Mouse (Mus musculus) hindbrain, embryonic 16.5 days (tissue): ENCODE measurements around the gene Nphp3. TPM values are rescaled to one million over a fixed set of nuclear protein-coding genes. Genes with fewer than 3 reads are reported as not detected.

Source experiments
- ATAC-seq: fragments of 200-750 bp; cut with Nextera tagmentation; 2 replicates; pipeline ENCODE4 v1.8.0; 2017; ENCODE audit warnings: moderate TSS enrichment, moderate library complexity
- H3K27ac ChIP-seq: fragments of 300-500 bp; sonication (generic); 2 replicates; pipeline ENCODE4 v1.5.1; 2014; ENCODE audit warnings: low read depth, mild to moderate bottlenecking, control low read depth, low read length, moderate library complexity
- H3K27me3 ChIP-seq: fragments of 300-500 bp; sonication (generic); replicated peaks from 2 replicates; pipeline ENCODE4 v1.6.1; 2014; ENCODE audit warnings: low read length; ENCODE audit not compliant: control insufficient read depth, insufficient read depth
- H3K36me3 ChIP-seq: fragments of 300-500 bp; sonication (generic); 2 replicates; pipeline ENCODE4 v1.6.1; 2014; ENCODE audit warnings: mild to moderate bottlenecking, low read length, moderate library complexity, mixed read lengths; ENCODE audit not compliant: control insufficient read depth, insufficient read depth
- H3K4me1 ChIP-seq: fragments of 300-500 bp; sonication (generic); 2 replicates; pipeline ENCODE4 v1.6.1; 2014; ENCODE audit warnings: low read depth, low read length; ENCODE audit not compliant: control insufficient read depth, insufficient read depth
- H3K4me2 ChIP-seq: fragments of 300-500 bp; sonication (generic); 2 replicates; pipeline ENCODE4 v1.6.1; 2014; ENCODE audit warnings: mild to moderate bottlenecking, low read length, control low read depth, moderate library complexity
- H3K4me3 ChIP-seq: fragments of 300-500 bp; sonication (generic); 2 replicates; pipeline ENCODE4 v1.5.1; 2014; ENCODE audit warnings: mild to moderate bottlenecking, low read length, control low read depth, moderate library complexity
- H3K9ac ChIP-seq: fragments of 300-500 bp; sonication (generic); 2 replicates; pipeline ENCODE4 v1.6.1; 2014; ENCODE audit warnings: low read depth, mild to moderate bottlenecking, control low read depth, low read length, moderate library complexity
- H3K9me3 ChIP-seq: fragments of 300-500 bp; sonication (generic); 2 replicates; pipeline ENCODE4 v1.6.1; 2014; ENCODE audit warnings: mild to moderate bottlenecking, low read length, moderate library complexity; ENCODE audit not compliant: control insufficient read depth
- WGBS: fragments of 180-500 bp; shearing (Covaris S2); extraction: QIAGEN DNeasy Blood & Tissue Kit; methylation state at CpG from one replicate; pipeline ENCODE4 v1.1.7; 2014; 5-methylcytosine and 5-hydroxymethylcytosine counted together
- polyA plus RNA-seq: library from polyadenylated mRNA; unstranded; fragments of >200 nt; fragmentation: Nextera tagmentation; extraction: Ambion mirVana; gene quantifications from 2 replicates; pipeline ENCODE4 v1.2.1, GENCODE M21; 2015

Nphp3 gene
- polyA plus RNA-seq, 1 experiment from 2014 or later = 4.4 TPM

DNA sequence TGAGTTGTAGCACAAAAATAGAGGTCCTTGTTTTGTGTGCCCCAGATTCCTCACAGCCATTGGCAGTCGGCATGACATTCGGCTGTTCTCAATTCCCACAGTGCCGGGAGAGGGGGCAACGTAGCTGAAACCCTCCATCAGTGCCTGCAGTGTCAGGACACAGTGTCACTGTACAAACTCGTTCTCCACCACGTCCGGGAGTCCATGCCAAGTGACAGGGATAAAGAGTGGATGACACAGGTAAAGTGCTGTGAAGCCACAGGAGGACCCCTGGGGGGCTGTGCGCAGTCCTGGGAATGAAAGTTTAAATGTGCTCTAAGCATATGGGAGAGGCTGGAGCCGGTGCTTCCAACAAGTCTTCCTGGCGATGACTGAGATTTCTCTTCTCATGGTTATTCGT lies 27.5 kb downstream of the Nphp3 start:
- no peak overlapping the region for H3K27ac ChIP-seq
- H3K9me3 ChIP-seq = peaks cover 4% of the 10 kb centered on the region; the same call in 1 of the 2 replicates
- ATAC-seq = no peak
- no peaks in the 10 kb centered on the region for H3K4me1 ChIP-seq
- no peaks in the 10 kb centered on the region for H3K27me3 ChIP-seq
- no peak overlapping the region for H3K9ac ChIP-seq
- WGBS = 90% methylated on average over 11 of the region's 11 CpGs
- H3K4me3 ChIP-seq = no peak overlapping the region
- no peak overlapping the region for H3K4me2 ChIP-seq
- peaks cover 16% of the 10 kb centered on the region for H3K36me3 ChIP-seq

DNA sequence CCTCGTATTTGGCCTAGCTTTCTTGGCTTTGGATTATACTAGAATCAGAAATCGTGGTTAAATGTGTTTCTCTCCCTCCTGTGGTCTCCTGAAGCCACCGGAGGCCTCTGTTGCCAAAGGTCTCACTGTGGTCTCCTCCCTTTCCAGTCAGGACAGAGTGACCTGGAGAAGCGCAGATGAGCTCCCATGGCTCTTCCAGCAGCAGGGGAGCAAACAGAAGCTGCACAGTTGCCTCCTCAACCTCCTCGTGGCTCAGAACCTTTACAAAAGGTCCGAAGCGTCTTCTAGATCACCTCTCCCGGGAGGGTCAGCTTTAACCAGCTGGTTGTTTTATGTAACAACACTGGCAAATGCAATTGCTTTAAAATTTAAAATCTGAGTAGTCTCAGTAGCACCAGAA lies 31.9 kb downstream of the Nphp3 start:
- Histone ChIP-seq H3K9ac (no peak overlapping the region), H3K36me3 (0 out of 2 replicates have a peak, but pooled peaks cover 4% of the 10 kb centered on the region), H3K4me2 (no peak overlapping the region), H3K27ac (no peak overlapping the region), H3K9me3 (no peaks in the 10 kb centered on the region), H3K27me3 (no peaks in the 10 kb centered on the region), H3K4me1 (no peaks in the 10 kb centered on the region), H3K4me3 (no peak overlapping the region)
- 84% methylated on average over 8 of the region's 8 CpGs for WGBS
- ATAC-seq = no peak

DNA sequence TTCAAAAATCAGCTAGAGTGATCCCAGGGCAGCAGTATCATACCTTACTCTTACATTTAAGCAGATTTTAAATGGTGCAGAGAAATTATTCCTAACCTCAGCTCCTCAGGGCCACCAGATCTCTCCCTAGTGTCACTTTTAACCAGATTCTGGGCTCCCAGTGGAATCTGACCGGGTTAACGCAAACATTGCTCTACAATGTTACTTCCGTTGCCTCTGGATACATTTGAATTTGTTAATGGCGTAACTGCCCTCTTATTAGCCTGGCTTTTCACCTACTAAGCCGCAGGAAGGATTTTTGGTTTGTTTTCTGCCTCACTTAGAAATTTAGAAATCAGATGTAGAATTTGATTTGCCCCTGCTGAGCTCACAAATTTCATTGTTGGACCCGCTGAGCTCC lies 32.4 kb downstream of the Nphp3 start:
- no peak overlapping the region for H3K27ac ChIP-seq
- 0 out of 2 replicates have a peak, but pooled peaks cover 4% of the 10 kb centered on the region for H3K36me3 ChIP-seq
- H3K4me2 ChIP-seq = no peak overlapping the region
- no peak overlapping the region for H3K9ac ChIP-seq
- H3K27me3 ChIP-seq = no peaks in the 10 kb centered on the region
- H3K4me1 ChIP-seq = no peaks in the 10 kb centered on the region
- WGBS = 71% methylated on average over 6 of the region's 6 CpGs
- no peak overlapping the region for H3K4me3 ChIP-seq
- no peak for ATAC-seq
- H3K9me3 ChIP-seq = no peaks in the 10 kb centered on the region

DNA sequence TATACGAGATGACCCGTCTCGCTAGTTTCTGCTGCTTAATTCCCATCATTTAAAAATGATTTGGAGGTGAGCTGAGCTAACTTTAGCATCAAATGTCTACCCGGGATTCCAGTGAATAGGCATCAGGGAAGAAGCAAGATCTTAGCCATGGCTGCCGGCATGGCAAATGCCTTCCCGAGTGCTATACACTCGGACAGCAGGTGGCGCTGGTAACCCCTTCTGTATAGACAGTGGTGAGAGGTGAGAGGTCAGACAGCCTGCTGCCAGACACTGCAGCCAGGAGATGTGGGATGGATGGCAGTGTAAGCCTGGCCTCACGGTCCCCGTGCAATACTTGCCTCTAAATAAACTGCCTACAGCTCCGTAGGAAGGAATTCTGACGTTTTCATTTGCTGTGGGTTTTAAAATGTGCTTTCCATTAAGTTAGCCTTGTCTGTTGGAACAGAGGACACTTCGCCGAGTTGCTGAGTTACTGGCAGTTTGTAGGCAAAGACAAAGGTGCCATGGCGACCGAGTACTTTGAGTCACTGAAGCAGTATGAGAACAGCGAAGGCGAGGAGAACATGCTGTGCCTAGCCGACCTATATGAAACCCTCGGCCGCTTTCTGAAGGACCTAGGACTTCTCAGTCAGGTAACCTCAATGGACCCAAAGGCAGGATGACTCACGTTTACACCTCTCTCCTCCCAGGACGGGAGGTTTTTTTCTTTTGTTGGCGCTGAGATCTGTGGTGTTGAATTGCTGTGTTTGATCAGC lies 33.1 kb downstream of the Nphp3 start:
- no peaks in the 10 kb centered on the region for H3K27me3 ChIP-seq
- H3K9ac ChIP-seq = no peak overlapping the region
- H3K27ac ChIP-seq = no peak overlapping the region
- 46% methylated on average over 24 of the region's 24 CpGs for WGBS
- H3K36me3 ChIP-seq = no peaks in the 10 kb centered on the region
- H3K4me1 ChIP-seq = no peaks in the 10 kb centered on the region
- peak; percentile 54; the same call in 1 of the 2 replicates for ATAC-seq
- H3K4me3 ChIP-seq = no peak overlapping the region
- no peaks in the 10 kb centered on the region for H3K9me3 ChIP-seq
- no peak overlapping the region for H3K4me2 ChIP-seq

DNA sequence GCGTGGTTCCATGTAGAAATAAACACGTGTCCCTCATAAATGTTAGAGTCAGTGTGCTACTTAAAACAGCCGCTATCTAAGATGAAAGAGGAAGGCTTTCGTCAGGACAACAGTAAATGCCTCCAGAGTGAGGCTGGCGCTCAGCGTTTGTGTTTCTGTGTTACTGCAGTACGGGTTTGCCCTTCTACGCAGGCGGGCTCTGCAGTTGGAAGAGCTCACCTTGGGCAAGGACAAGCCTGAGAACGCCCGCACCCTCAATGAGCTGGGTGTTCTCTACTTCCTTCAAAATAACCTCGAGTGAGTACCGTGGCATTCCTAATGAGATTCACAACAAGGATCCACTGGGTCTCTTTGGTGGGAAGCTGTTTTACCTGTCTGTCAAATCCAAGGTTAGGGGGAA lies 35.9 kb downstream of the Nphp3 start:
- 94% methylated on average over 13 of the region's 13 CpGs for WGBS
- Histone ChIP-seq H3K9ac (no peak overlapping the region), H3K27me3 (no peaks in the 10 kb centered on the region), H3K4me2 (no peak overlapping the region), H3K4me3 (no peak overlapping the region), H3K4me1 (no peaks in the 10 kb centered on the region), H3K27ac (no peak overlapping the region), H3K36me3 (no peaks in the 10 kb centered on the region), H3K9me3 (no peaks in the 10 kb centered on the region)
- no peak for ATAC-seq

DNA sequence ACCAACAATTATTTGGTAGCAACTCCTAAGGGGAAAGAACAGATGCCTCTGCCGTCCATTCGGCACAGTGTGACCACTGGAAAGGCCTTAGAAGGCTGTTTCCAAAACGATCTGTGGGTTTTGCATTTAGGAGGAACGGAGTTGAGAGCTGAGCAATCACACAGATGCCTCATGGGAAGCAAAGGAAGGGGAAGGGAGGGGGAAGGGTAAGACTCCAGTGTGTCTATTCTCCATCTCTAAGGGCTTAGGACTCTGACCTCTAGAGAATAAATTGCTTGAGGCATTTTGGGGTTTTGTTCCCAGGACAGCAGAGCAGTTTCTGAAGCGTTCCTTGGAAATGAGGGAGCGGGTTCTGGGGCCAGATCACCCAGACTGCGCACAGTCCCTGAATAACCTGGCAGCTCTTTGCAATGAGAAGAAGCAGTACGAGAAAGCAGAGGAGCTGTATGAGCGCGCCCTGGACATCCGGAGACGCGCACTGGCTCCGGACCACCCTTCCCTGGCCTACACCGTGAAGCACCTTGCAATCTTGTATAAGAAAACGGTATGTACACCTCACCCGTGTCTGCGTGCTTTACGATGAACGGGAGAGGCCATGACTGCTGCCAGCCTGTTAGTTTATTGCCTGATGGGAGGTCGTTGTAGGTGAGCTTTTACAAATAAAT lies 36.8 kb downstream of the Nphp3 start:
- Histone ChIP-seq H3K27me3 (no peaks in the 10 kb centered on the region), H3K4me3 (no peak overlapping the region), H3K9ac (no peak overlapping the region), H3K4me1 (no peaks in the 10 kb centered on the region), H3K4me2 (no peak overlapping the region), H3K9me3 (no peaks in the 10 kb centered on the region), H3K27ac (no peak overlapping the region), H3K36me3 (no peaks in the 10 kb centered on the region)
- 91% methylated on average over 21 of the region's 21 CpGs for WGBS
- ATAC-seq = no peak

DNA sequence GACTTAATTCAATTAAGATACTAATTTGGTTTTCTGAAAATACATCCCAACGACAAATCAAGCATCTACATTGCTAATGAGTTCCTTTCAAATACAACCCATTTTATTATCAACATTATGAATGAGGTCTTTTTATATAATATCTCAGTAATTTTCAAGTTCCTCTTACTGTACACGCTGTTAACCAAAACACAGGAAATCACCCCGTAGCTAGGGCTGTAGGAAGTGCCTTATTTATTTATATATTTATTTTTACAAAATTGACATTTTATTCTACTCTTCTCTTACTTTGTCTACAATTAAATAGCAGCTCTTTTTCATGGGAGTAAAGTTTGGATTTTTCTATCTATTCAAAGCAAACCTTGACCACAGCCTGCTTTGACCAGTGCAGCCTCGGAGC lies 37.4 kb downstream of the Nphp3 start:
- Histone ChIP-seq H3K9ac (no peak overlapping the region), H3K36me3 (no peaks in the 10 kb centered on the region), H3K27me3 (no peaks in the 10 kb centered on the region), H3K27ac (no peak overlapping the region), H3K4me3 (no peak overlapping the region), H3K4me1 (no peaks in the 10 kb centered on the region), H3K4me2 (no peak overlapping the region), H3K9me3 (no peaks in the 10 kb centered on the region)
- WGBS = 85% methylated on average over 4 of the region's 4 CpGs
- ATAC-seq = no peak

DNA sequence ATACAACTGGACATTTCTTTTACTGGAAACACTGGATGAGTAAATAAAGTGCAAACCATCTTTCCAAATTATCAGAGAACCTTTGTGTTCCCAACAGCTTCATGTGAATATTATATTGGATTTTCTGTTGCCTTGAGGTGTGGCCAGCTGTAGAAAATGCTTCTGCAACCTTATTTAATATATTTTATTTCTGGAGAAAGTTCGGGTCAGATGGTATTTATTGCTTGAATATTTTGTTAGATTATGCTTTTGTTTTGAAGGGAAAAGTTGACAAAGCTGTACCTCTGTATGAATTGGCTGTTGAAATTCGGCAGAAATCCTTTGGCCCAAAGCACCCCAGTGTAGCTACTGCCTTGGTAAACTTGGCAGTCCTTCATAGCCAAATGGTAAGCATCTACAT lies 38.0 kb downstream of the Nphp3 start, which contains the start of gene Gm28305:
Gene Gm28305, plus strand, starts transcription at position 301 of the 400 bp plus-strand sequence.
- no peaks in the 10 kb centered on the region for H3K4me1 ChIP-seq
- H3K4me3 ChIP-seq = no peak within 1 kb of the TSS
- 68% methylated on average over 2 of the region's 2 CpGs for WGBS
- no peak within 1 kb of the TSS for H3K9ac ChIP-seq
- no peaks in the 10 kb centered on the region for H3K27me3 ChIP-seq
- ATAC-seq = no peak
- no peak within 1 kb of the TSS for H3K4me2 ChIP-seq
- no peaks in the 10 kb centered on the region for H3K36me3 ChIP-seq
- no peaks in the 10 kb centered on the region for H3K9me3 ChIP-seq
- no peak within 1 kb of the TSS for H3K27ac ChIP-seq

DNA sequence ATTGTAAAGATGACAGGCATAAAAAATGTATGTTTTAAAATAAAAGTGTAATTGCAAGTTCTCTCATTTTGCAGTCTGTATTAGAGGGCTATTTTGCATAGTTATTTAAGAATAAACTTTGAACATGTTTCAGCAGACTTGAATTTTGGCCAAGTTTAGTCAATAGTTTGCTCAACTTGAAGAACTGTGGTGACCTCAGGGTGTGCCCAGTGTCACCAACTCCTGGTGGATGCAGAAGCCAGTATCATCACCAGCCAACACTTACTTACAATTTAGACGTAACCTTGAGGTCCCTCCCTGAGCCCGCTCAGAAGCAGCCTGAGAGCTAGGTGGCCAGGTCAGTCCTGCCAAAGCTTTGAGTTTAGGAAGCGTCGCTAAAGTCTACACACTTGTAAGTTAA lies 41.3 kb downstream of the Nphp3 start:
- Histone ChIP-seq H3K4me1 (no peaks in the 10 kb centered on the region), H3K27ac (no peak overlapping the region), H3K4me3 (no peak overlapping the region), H3K9me3 (no peaks in the 10 kb centered on the region), H3K36me3 (peaks cover 20% of the 10 kb centered on the region), H3K9ac (no peak overlapping the region), H3K4me2 (no peak overlapping the region), H3K27me3 (no peaks in the 10 kb centered on the region)
- no peak for ATAC-seq
- WGBS = 86% methylated on average over 4 of the region's 4 CpGs
